Mouse (Mus musculus) stomach, embryonic 14.5 days (tissue): ENCODE measurements at regions not wholly inside any gene's neighbourhood (a gene's known extent, or its start where the extent isn't known, plus 50 kb on each side); places are given as distances from the start of the nearest gene placed in this dataset.

Experiments
- ATAC-seq: fragments of 200-750 bp; cut with Nextera tagmentation; 2 replicates; pipeline ENCODE4 v1.8.0; 2017; ENCODE audit warnings: low read depth, moderate TSS enrichment; ENCODE audit not compliant: insufficient number of reproducible peaks, insufficient read depth, low FRiP score
- H3K27ac ChIP-seq: fragments of 300-500 bp; sonication (generic); 2 replicates; pipeline ENCODE4 v1.5.1; 2014; ENCODE audit warnings: mild to moderate bottlenecking, low read length, moderate library complexity, mixed read lengths
- H3K27me3 ChIP-seq: fragments of 300-500 bp; sonication (generic); 2 replicates; pipeline ENCODE4 v1.6.1; 2014; ENCODE audit warnings: low read length, control low read depth, mixed read lengths; ENCODE audit not compliant: control insufficient read depth, insufficient read depth
- H3K36me3 ChIP-seq: fragments of 300-500 bp; sonication (generic); 2 replicates; pipeline ENCODE4 v1.6.1; 2014; ENCODE audit warnings: mild to moderate bottlenecking, control low read depth, low read length, moderate library complexity, mixed read lengths; ENCODE audit not compliant: control insufficient read depth, insufficient read depth
- H3K4me1 ChIP-seq: fragments of 300-500 bp; sonication (generic); 2 replicates; pipeline ENCODE4 v1.6.1; 2014; ENCODE audit warnings: low read length, control low read depth, mixed read lengths; ENCODE audit not compliant: control insufficient read depth, insufficient read depth
- H3K4me2 ChIP-seq: fragments of 300-500 bp; sonication (generic); replicated peaks from 2 replicates; pipeline ENCODE4 v1.6.1; 2014; ENCODE audit warnings: low read depth, low read length, control low read depth
- H3K4me3 ChIP-seq: fragments of 300-500 bp; sonication (generic); 2 replicates; pipeline ENCODE4 v1.5.1; 2014; ENCODE audit warnings: low read depth, low read length, control low read depth
- H3K9ac ChIP-seq: fragments of 300-500 bp; sonication (generic); replicated peaks from 2 replicates; pipeline ENCODE4 v1.6.1; 2014; ENCODE audit warnings: low read depth, mild to moderate bottlenecking, control low read depth, low read length, moderate library complexity, mixed read lengths
- H3K9me3 ChIP-seq: fragments of 300-500 bp; sonication (generic); 2 replicates; pipeline ENCODE4 v1.6.1; 2016; ENCODE audit warnings: low read depth, low read length, control low read depth; ENCODE audit not compliant: control insufficient read depth
- WGBS: fragments of 180-500 bp; shearing (Covaris S2); extraction: QIAGEN DNeasy Blood & Tissue Kit; methylation state at CpG from one replicate; pipeline ENCODE4 v1.1.7; 2014; 5-methylcytosine and 5-hydroxymethylcytosine counted together

DNA sequence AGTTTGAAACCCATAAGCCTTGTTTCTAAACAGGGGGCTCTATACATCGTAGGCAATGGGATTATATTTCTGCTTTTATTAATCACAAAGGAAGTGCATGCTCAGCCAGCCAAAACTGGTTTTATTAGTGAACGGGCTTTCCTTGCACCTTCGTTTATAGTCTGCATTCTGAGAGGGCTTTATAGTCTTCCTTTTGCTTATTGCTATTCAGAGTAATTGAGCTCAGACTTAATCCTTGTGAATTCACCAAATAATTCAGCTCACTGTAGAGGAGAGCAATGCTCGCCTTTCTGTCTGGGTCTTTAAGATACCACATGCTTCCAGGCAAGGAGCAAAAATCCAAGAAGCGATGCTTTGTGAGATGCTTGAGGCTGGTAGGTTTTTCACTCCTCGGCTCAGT is 984.3 kb downstream of the Slc4a3 start:
- no peak overlapping the region for H3K9ac ChIP-seq
- no peaks in the 10 kb centered on the region for H3K27me3 ChIP-seq
- H3K9me3 ChIP-seq = no peaks in the 10 kb centered on the region
- ATAC-seq = no peak
- H3K36me3 ChIP-seq = no peaks in the 10 kb centered on the region
- no peak overlapping the region for H3K27ac ChIP-seq
- 40% methylated on average over 6 of the region's 6 CpGs for WGBS
- H3K4me3 ChIP-seq = no peak overlapping the region
- no peak overlapping the region for H3K4me2 ChIP-seq
- 0 out of 2 replicates have a peak, but pooled peaks cover 2% of the 10 kb centered on the region for H3K4me1 ChIP-seq

DNA sequence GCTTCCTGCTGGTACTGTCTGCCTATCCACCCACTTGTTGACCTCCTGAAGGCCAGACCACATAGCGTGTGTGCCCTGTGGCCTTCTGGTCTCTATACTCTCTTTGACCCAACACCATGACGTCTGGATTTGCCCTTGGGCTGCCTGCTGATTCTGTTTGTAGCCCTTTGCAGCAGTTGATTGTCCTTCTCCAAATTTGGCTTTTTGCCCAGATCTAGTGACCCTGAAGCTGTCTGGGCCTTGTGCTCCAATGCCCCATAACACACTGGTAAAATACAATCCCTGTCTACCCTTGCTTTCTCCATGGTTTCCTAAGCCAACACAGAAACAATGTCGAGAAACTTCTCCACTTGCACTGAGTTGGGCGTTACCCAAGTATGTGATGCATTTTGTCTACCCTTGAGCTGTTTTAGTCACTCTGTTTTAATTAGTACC is 979.3 kb downstream of the Epha4 start:
- 0 out of 2 replicates have a peak, but pooled peaks cover 2% of the 10 kb centered on the region for H3K4me1 ChIP-seq
- no peak overlapping the region for H3K4me3 ChIP-seq
- WGBS = 71% methylated on average over 4 of the region's 4 CpGs
- no peaks in the 10 kb centered on the region for H3K9me3 ChIP-seq
- H3K36me3 ChIP-seq = no peaks in the 10 kb centered on the region
- H3K4me2 ChIP-seq = no peak overlapping the region
- ATAC-seq = no peak
- H3K9ac ChIP-seq = no peak overlapping the region
- H3K27ac ChIP-seq = no peak overlapping the region
- no peaks in the 10 kb centered on the region for H3K27me3 ChIP-seq

DNA sequence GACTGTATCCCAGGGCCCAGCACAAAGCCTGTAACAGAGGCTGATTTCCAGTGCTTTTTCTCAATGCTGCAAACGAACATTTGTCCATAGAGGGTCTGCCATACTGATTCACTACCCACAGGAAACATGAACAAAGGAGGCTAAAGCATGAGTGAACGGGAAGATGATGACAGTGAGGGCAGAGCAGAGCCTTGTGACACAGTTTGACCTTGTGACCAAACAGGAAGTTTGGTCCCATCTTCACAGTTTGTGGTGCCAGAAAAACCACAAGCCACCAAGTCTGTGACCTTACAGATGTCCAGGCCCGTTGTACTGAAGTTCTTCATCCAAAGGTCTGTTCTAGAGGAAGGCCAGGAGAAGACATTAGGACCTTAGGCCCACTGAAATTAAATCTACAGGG is 974.4 kb downstream of the Epha4 start:
- Histone ChIP-seq H3K27me3 (no peaks in the 10 kb centered on the region), H3K9ac (no peak overlapping the region), H3K36me3 (no peaks in the 10 kb centered on the region), H3K4me1 (no peaks in the 10 kb centered on the region), H3K27ac (no peak overlapping the region), H3K9me3 (no peaks in the 10 kb centered on the region), H3K4me3 (no peak overlapping the region), H3K4me2 (no peak overlapping the region)
- ATAC-seq = no peak
- 66% methylated on average over 3 of the region's 3 CpGs for WGBS

DNA sequence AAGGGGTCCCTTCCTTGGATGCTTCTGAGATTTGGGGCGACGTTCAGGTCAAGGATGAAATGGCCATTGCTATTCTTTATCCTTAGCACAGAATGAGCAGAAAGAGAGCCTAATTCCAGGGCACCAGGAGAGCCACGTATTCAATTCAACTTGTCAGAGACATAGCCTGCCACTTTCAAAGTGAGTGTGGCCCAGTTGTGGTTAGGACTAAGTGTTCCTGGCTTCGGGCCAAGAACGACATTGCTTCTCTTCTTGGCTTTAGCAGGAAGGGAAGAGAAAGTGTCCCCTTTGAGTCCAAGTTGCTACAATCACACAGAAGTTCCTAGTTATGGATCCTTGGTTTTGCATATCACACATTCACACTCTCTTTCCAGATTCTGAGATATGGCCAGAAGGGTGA is 964.0 kb downstream of the Epha4 start:
- Histone ChIP-seq H3K9me3 (no peaks in the 10 kb centered on the region), H3K27ac (no peak overlapping the region), H3K27me3 (no peaks in the 10 kb centered on the region), H3K4me3 (no peak overlapping the region), H3K4me2 (no peak overlapping the region), H3K4me1 (no peaks in the 10 kb centered on the region), H3K9ac (no peak overlapping the region), H3K36me3 (no peaks in the 10 kb centered on the region)
- 61% methylated on average over 5 of the region's 5 CpGs for WGBS
- ATAC-seq = no peak

DNA sequence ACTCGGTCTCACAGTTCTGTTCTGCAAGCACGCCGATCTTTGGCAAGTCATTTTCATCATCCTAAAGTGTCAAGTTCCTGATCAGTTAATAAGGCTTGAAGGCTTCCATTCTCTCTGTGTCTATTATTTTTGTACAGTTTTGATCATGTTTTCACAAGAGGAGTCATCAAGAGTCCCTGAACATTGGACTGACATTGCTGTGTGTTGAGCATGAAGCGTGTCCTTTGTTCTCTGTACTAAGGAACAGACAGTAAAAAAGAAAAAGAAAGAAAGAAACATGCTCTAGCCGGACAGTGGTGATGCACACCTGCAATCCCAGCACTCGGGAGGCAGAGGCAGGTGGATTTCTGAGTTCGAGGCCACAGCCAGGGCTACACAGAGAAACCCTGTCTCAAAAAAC is 955.4 kb downstream of the Epha4 start:
- Histone ChIP-seq H3K27ac (no peak overlapping the region), H3K4me1 (no peaks in the 10 kb centered on the region), H3K9ac (no peak overlapping the region), H3K36me3 (no peaks in the 10 kb centered on the region), H3K4me3 (no peak overlapping the region), H3K27me3 (no peaks in the 10 kb centered on the region), H3K4me2 (no peak overlapping the region), H3K9me3 (no peaks in the 10 kb centered on the region)
- WGBS = 93% methylated on average over 7 of the region's 7 CpGs
- no peak for ATAC-seq

DNA sequence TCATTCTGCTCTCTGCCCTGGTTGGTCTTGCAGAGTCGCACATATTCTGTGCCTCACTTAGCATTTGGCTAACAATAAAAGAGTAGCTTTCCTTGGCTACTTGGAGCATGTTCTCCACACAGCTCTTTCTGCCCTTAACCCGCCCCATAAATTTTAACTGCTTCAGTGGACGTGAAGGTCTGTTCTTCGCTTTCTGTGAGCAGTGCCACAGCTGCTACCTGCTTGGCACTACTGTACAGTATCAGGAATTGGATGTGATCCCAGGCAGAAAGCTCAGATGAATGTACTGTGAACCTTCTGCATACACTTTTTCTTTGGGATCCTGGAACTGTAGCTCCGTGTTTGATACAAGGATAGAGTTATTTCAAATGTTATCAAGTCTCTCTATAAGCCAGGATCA is 939.4 kb downstream of the Epha4 start:
- WGBS = 65% methylated on average over 5 of the region's 5 CpGs
- H3K36me3 ChIP-seq = no peaks in the 10 kb centered on the region

DNA sequence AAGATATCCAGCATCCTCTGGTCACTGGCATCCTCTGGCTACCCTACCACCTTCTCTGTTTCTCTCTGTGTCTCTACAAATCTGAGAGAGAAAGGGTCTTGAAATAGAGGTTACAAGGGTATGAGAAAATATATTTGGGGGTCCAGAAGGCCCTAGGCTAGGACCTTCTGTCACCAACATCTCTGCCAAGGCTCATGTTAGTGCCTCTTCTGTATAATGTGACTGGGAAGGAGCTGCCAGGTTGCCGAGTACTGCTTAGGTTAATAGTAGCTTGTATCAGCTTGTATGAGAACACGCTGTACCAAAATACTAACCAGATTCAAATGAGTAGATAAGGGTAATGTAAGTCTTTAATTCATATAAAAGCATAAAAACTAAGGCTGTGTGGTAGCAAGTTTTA is 929.0 kb downstream of the Epha4 start:
- Histone ChIP-seq H3K36me3 (no peaks in the 10 kb centered on the region), H3K4me1 (no peaks in the 10 kb centered on the region), H3K27ac (no peak overlapping the region), H3K9ac (no peak overlapping the region), H3K4me2 (no peak overlapping the region), H3K9me3 (no peaks in the 10 kb centered on the region), H3K27me3 (no peaks in the 10 kb centered on the region), H3K4me3 (no peak overlapping the region)
- 90% methylated on average over 2 of the region's 2 CpGs for WGBS
- ATAC-seq = no peak

More for the DNA sequence above, 939.4 kb downstream of the Epha4 start:
- no peaks in the 10 kb centered on the region for H3K4me1 ChIP-seq
- no peak for ATAC-seq
- H3K4me2 ChIP-seq = no peak overlapping the region
- H3K27me3 ChIP-seq = no peaks in the 10 kb centered on the region
- no peak overlapping the region for H3K4me3 ChIP-seq
- no peak overlapping the region for H3K9ac ChIP-seq
- no peaks in the 10 kb centered on the region for H3K9me3 ChIP-seq
- no peak overlapping the region for H3K27ac ChIP-seq

DNA sequence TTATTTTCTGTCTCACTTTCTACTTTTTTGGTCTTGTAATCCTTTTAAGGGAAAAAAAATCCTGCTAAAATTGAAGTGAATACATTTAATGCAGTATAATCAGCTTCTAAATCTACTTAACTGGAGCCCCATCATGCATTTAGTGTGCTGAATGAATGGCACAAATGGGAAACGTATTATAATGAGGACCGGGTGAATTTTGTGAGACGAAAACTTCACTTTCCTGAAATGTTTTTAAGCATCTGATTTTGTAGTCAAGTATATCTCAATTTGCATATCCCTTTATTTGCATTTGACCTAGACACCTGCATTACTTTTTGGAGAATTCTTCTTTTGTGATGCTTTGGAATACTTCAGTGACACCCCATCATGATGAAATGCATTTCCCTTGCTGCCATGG is 889.1 kb downstream of the Epha4 start:
- WGBS = 87% methylated on average over 3 of the region's 3 CpGs

DNA sequence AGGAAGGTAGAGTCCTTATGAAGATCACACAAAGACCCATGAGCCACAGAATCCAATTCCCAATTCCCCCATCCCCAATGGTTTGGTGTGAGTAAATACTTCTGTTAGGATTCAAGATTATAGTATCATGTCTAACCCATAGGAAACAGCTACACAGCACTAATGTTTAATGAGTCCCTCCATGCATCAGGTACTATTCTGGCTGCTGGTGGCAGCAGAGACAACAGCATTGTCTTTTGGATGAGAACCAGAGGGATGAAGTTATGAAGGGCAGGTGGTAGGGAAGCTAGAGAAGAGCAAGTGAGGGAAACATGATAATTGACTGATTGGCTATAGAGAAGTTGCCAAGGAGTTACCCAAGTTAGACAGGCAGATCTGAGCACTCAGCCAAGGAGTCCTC is 885.0 kb downstream of the Epha4 start:
- Histone ChIP-seq H3K27me3 (no peaks in the 10 kb centered on the region), H3K4me3 (no peak overlapping the region), H3K36me3 (no peaks in the 10 kb centered on the region), H3K9me3 (no peaks in the 10 kb centered on the region), H3K9ac (no peak overlapping the region), H3K4me2 (no peak overlapping the region), H3K4me1 (no peaks in the 10 kb centered on the region), H3K27ac (no peak overlapping the region)
- ATAC-seq = no peak

More for the DNA sequence above, 889.1 kb downstream of the Epha4 start:
- no peak for ATAC-seq
- H3K27ac ChIP-seq = no peak overlapping the region
- H3K4me3 ChIP-seq = no peak overlapping the region
- H3K4me2 ChIP-seq = no peak overlapping the region
- no peak overlapping the region for H3K9ac ChIP-seq
- no peaks in the 10 kb centered on the region for H3K4me1 ChIP-seq
- H3K36me3 ChIP-seq = no peaks in the 10 kb centered on the region
- no peaks in the 10 kb centered on the region for H3K9me3 ChIP-seq
- H3K27me3 ChIP-seq = no peaks in the 10 kb centered on the region
